20 mouse cellular contexts compared by ENCODE assay signal in the genomic region with DNA sequence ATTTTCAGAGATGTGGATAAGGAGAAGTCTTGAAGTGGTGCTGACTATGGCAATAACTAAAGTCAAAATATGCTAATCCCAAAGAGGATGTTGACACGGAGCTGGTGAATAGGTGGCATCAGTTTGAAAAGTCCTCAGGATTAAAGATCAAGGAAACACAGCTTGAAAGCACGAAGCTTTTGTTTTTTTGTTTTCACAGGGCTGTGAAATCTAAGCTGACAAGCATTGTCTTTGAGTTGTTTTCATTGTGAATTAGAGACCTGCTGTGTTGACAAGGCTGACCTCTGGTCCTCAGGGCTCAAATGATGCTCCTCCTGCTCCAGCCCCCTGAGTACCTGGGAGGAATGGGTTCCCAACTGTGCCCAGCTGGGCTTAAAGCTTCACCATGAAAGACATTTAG. TPM values are rescaled to one million over a fixed set of nuclear protein-coding genes. Genes with fewer than 3 reads are reported as not detected.
"Had no signal": no experiment of that assay in that cellular context is flagged by ENCODE, and none has a peak within 500 bp of the region (broad histone marks: within the 10 kb centered on the region; RNA-seq: fewer than 3 reads in every experiment).

No protein-coding gene starts in this region.

- H3K9ac ChIP-seq: liver, embryonic 13.5 days; liver, embryonic 15.5 days; liver, postnatal 0 days; lung, embryonic 15.5 days; neural tube, embryonic 12.5 days; stomach, embryonic 15.5 days had no signal

- H3K27me3 ChIP-seq: lung, embryonic 15.5 days; neural tube, embryonic 12.5 days had no signal

- H3K4me3 ChIP-seq: liver, embryonic 13.5 days; liver, embryonic 15.5 days; lung, embryonic 15.5 days; megakaryocyte, embryonic 14.5 days; neural tube, embryonic 12.5 days; stomach, embryonic 15.5 days had no signal

- DNase-seq: liver, embryonic 13.5 days; liver, postnatal 0 days; lung, adult 2 months; lung, postnatal 14 days; lung, postnatal 36 days; right cerebral cortex, postnatal 14 days; thymus, adult 2 months; thymus, postnatal 25 days; thymus, postnatal 4 days had no signal

- H3K36me3 ChIP-seq: liver, embryonic 13.5 days; liver, embryonic 15.5 days; lung, embryonic 15.5 days; neural tube, embryonic 12.5 days; stomach, embryonic 15.5 days had no signal

- H3K4me1 ChIP-seq: liver, embryonic 15.5 days; lung, embryonic 15.5 days; neural tube, embryonic 12.5 days; stomach, embryonic 15.5 days had no signal

- ATAC-seq: liver, postnatal 0 days; lung, postnatal 0 days; midbrain, embryonic 16.5 days had no signal

- H3K27ac ChIP-seq: liver, embryonic 13.5 days; liver, embryonic 15.5 days; lung, embryonic 15.5 days; macrophage; neural tube, embryonic 12.5 days; stomach, embryonic 15.5 days; stomach, postnatal 0 days had no signal

- H3K9me3 ChIP-seq: liver, embryonic 13.5 days; liver, embryonic 15.5 days; lung, embryonic 15.5 days; neural tube, embryonic 12.5 days; stomach, embryonic 15.5 days had no signal

- H3K4me2 ChIP-seq: liver, embryonic 13.5 days; liver, embryonic 15.5 days; lung, embryonic 15.5 days; neural tube, embryonic 12.5 days; stomach, embryonic 15.5 days had no signal

RNA-seq across cellular contexts. Expression of gene Ccn5, which starts 43.6 kb away (rescaled TPM):
- total RNA-seq: monocyte, adult 5-6 weeks; neutrophil, adult 5-6 weeks had no signal
- polyA plus RNA-seq: macrophage; stomach, embryonic 15.5 days had no signal
